Mouse (Mus musculus): ENCODE measurements around the gene Defb38. TPM values are rescaled to one million over a fixed set of nuclear protein-coding genes. Genes with fewer than 3 reads are reported as not detected.

The Defb38 gene
- 578 TPM for polyA plus RNA-seq (2014; fragmentation: Illumina TruSeq; extraction: RNeasy Lipid Tissue Mini Kit (QIAGEN cat#74804); ENCODE audit: low read depth, low replicate concordance)

DNA sequence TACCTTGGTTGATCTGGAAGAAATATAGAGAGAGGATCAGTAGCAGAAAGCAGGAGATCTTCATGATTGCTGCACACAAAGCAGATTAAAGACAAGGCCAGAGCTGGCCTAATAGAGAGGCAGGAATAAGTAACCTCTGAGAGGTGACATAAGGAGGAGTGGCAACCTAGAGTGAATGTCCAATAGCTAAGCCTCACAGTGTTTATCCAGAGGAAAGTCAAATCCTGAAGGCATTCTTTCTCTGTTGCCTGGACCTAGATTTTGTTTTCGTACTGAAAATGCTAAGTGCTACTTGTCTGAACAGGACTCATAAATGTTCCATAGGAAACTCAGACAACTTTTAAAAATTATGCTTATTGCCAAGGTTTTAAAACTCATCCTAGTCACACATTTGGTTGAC lies at the start of gene Defb38:
Defb38 (minus strand) TSS at position 101 of the 400 bp plus-strand sequence.

DNA sequence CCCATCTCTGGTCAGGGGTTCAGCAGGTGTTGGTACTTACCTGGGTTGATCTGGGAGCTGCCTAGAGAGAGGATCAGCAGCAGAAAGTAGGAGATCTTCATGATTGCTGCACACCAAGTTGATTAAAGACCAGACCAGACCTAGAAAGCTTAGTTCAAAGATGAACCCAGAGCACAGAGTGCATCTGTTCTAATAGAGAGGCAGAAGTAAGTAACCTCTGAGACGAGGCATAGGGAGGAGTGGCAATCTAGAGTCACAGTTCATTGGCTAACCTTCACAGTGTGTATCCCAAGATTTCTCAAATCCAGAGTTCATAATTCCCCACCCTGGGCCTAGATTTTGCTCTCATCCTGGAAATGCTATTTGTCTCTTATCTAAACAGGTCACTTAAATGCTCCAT lies 38.3 kb upstream of the Defb38 start, which contains the start of gene Defb39:
Defb39 (minus strand) TSS at position 101 of the 400 bp plus-strand sequence.

Other genes starting within 250 kb of the Defb38 start
- gene Defb40, start 48.3 kb downstream of the Defb38 start, polyA plus RNA-seq (2014; fragmentation: Illumina TruSeq; extraction: RNeasy Lipid Tissue Mini Kit (QIAGEN cat#74804); ENCODE audit: low read depth, low replicate concordance) = 92.7 TPM
- 625 TPM for gene Defb37, start 35.5 kb downstream of the Defb38 start, polyA plus RNA-seq (2014; fragmentation: Illumina TruSeq; extraction: RNeasy Lipid Tissue Mini Kit (QIAGEN cat#74804); ENCODE audit: low read depth, low replicate concordance)
- 795 TPM for gene Defb39, start 38.2 kb upstream of the Defb38 start, polyA plus RNA-seq (2014; fragmentation: Illumina TruSeq; extraction: RNeasy Lipid Tissue Mini Kit (QIAGEN cat#74804); ENCODE audit: low read depth, low replicate concordance)
- 428 TPM for gene Defb12, start 88.3 kb upstream of the Defb38 start, polyA plus RNA-seq (2014; fragmentation: Illumina TruSeq; extraction: RNeasy Lipid Tissue Mini Kit (QIAGEN cat#74804); ENCODE audit: low read depth, low replicate concordance)
- not detected for gene Defb34, start 97.2 kb upstream of the Defb38 start, polyA plus RNA-seq (2014; fragmentation: Illumina TruSeq; extraction: RNeasy Lipid Tissue Mini Kit (QIAGEN cat#74804); ENCODE audit: low read depth, low replicate concordance)
- gene Gm45826, start 114.2 kb upstream of the Defb38 start, polyA plus RNA-seq (2014; fragmentation: Illumina TruSeq; extraction: RNeasy Lipid Tissue Mini Kit (QIAGEN cat#74804); ENCODE audit: low read depth, low replicate concordance) = 126 TPM
- not detected for gene Defb14, start 167.8 kb upstream of the Defb38 start, polyA plus RNA-seq (2014; fragmentation: Illumina TruSeq; extraction: RNeasy Lipid Tissue Mini Kit (QIAGEN cat#74804); ENCODE audit: low read depth, low replicate concordance)
- gene Defb4, start 172.1 kb upstream of the Defb38 start, polyA plus RNA-seq (2014; fragmentation: Illumina TruSeq; extraction: RNeasy Lipid Tissue Mini Kit (QIAGEN cat#74804); ENCODE audit: low read depth, low replicate concordance) = not detected
- gene Defb6, start 198.9 kb upstream of the Defb38 start, polyA plus RNA-seq (2014; fragmentation: Illumina TruSeq; extraction: RNeasy Lipid Tissue Mini Kit (QIAGEN cat#74804); ENCODE audit: low read depth, low replicate concordance) = 1.9 TPM
- gene Defb46, start 213.3 kb upstream of the Defb38 start, polyA plus RNA-seq (2014; fragmentation: Illumina TruSeq; extraction: RNeasy Lipid Tissue Mini Kit (QIAGEN cat#74804); ENCODE audit: low read depth, low replicate concordance) = not detected
- gene Defb5, start 221.0 kb upstream of the Defb38 start, polyA plus RNA-seq (2014; fragmentation: Illumina TruSeq; extraction: RNeasy Lipid Tissue Mini Kit (QIAGEN cat#74804); ENCODE audit: low read depth, low replicate concordance) = not detected